Mouse (Mus musculus) MN1 (cell line): Measurements from ENCODE around the gene Gdap1l1.
"Not testable (repeated sequence)": the region's sequence is repeated elsewhere in the genome, so short reads cannot be mapped to it uniquely, and the experiment has no call there.

Source experiments
- DNase-seq: peaks from one replicate; pipeline ENCODE4 v3.0.0-alpha.2; 2016; ENCODE audit warnings: low spot score

Gdap1l1 gene

DNA sequence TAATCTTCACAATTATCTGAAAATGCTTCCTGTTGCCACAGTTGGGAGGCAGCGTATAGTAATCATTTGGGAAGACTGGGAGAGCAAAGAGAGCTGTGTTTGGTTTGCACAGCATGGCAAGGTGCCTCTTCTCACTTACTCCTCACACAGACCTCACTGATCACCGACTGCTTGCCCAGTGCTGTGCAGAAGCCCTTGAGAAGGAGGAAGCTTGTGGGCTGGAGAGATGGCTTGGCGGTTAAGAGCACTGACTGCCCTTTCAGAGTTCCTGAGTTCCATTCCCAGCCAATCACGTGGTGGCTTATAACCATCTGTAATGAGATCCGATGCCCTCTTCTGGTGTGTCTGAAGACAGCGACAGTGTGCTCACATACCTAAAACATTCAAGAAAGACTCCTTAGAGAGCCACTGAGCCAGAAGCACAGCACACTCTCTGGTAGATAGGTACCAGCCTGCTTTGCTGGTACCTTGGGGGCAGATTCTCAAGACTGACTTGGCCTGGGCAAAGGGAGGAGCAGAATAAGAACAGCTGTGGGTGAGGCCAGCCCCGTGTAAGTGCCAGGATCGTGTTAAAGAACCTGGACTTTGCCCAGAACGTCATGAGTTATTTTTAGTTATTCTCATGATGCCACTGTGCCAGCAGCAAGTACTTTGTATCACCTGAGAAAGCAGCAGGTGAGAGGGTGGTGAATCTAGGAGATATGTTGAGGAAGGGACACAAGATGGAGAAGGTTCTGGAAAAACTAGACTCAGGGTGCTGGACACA, 15.2 kb upstream of the Gdap1l1 start:
- DNase-seq = no peak

DNA sequence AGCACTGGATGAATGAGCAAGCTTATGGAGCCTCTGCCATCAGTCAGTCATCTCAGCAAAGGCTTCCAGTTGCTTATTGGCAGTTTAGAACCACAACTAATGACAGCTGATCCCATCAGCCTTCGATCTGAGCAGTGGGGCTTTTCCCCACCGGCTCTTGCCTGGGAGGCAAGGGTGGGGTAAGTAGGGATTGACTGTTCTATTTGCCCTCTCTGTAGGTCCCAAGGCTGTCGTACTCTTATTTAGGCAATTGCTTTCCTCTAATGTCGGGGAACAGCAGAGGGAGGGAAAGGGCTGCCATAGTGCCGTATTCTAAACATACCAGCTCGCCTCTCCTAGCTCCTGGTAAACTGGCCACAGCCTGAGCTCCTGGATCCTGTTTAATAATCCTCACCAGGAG, 13.7 kb upstream of the Gdap1l1 start, which contains the start of gene Oser1:
TSS of gene Oser1 (minus strand) at position 101 of the 400 bp plus-strand sequence.
- no peak for DNase-seq

DNA sequence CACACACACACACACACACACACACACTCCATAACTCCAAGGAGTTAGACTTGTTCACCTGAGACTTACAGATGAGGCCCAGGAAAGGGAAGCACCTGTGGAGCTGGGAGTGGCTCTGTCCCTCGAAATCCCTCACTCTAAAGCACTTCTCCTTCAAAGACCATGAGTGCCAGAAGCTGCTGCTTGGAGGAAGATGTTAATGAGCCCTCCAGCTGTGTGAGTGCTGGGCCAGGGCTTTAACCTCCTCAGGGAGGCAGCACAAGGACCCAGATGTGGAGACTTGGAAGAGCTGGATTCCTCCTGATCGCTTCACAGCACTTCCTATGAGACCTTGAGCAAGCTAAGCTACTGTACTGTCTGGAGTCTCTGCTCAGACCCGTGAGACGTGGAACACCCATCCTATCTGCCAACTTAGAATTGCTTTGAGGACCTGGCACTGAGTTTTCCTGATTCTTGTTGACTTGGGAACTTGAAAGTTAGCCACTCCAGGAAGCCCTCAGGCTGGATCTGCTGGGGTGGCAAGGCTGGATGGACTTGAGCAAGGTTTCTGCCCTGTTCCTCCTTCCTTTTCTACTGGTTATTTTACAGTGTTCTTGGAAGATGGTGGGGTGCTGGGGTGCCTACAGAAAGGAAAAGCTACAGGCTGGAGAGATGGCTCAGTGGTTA, 9.8 kb upstream of the Gdap1l1 start:
- no peak for DNase-seq

DNA sequence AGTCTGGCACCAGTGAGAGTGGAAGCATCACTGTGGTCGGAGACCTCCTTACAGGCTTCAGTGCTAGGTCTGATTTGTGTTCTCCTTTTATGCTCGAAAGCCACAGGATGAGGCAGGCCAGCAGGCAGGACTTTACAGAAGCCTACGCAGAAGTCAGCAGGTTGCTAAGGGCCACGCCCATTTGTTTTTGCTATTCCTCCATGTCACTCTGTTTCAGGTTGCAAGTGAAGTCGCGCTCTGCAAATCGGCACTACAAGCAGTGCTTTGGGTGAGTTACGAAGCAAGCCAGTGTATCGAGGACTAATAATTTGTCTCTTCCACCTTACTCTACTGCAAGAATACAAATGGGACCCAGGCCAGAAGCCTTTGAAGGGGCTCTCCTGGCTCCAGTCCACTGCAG, 7.0 kb upstream of the Gdap1l1 start:
- no peak for DNase-seq

DNA sequence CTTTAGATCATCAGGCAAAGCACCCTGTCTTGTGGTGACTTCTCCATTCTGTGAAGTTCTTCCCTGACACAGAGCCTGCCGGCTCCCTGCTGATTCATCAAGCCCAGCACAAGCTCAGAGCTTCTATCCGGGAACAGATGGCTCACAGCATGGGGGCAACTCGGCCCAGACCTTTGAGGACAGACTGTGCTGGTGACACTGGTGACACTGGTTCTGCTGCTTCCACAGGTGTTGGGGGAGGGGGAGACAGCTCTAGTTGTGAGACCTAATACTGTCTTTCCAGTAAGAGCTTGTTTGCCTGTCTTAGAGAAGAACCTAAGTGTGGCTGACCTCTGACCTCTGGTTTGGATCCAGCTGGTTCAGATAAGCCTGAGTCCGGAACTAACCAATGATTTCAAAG, 4.3 kb upstream of the Gdap1l1 start:
- DNase-seq = no peak

DNA sequence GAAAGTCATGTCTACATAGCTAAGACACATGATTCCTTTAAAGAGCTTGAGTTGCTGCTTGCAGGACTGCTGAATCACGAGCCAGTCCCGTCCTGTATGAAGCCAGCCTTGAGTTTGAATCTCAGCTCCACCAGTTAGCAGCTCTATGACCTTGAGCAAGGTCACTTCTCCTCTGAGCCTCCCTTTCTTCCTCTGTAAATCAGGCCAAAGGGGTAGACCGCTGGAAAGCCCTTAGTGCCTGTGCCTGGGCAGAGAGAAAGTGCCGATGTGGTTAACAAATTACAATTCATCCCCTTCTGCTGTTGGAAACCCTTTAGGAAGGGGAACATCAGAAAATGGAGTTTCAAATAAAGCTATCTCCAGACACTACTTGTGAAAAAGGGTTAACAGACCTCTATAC, 476 bp upstream of the Gdap1l1 start:
- DNase-seq = peak; percentile 20

DNA sequence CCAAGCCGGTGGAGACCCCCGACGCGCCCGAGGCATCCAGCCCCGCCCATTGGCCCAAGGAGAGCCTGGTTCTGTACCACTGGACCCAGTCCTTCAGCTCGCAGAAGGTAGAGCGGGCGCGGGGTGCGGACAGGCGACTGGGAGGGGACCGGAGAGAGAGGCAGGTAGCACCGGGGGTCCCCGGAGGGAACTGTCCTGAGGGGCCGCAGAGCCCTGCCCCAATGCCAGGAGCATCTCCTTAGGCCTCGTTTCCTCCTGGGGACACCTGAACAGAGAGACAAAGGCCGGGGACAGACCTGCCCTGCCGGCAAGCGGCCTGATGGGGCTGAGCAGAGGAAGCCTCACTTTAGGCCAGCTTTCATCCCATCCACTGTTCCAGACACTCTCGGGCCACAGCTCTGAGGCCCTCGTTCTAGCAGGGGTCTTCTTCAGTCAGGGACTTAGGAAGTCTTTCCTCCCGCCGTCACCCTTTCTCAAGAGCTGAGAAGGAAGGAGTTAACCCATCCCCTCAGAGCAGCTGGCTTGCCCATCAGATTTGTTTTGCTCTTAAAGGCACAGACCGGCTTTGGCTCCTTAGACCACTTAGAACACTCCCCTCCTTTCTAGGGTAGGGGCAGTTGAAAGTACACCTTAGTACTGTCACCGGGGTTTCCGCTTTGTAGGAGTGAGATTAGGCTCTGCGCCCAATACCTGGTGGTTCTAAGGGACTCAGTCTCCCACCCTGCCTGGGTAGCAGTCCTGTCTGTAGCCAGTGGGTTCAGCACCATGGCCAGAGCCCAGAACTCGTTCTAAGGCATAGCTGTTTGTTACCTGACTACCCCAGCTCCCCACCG, 559 bp downstream of the Gdap1l1 start:
- peak; percentile 49 for DNase-seq

DNA sequence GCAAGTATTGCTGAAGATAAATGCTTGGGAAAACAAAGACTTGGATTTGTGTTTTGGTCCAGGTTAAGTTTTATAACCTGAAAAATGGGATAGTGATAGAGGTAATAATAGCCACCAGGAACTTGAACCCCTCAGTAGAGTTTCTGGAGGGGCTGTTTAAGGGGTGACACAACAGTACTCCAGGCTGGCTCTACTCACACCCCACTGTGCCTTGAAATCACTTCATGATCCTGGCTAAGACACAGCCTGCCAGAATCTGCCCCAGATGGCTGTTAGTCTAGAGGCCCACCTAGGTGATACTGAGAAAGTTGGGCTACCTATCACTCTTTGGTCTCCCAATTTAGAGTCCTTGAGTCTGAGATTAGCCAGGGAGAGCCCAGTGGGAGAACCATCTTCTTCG, 1.2 kb downstream of the Gdap1l1 start:
- DNase-seq = no peak

DNA sequence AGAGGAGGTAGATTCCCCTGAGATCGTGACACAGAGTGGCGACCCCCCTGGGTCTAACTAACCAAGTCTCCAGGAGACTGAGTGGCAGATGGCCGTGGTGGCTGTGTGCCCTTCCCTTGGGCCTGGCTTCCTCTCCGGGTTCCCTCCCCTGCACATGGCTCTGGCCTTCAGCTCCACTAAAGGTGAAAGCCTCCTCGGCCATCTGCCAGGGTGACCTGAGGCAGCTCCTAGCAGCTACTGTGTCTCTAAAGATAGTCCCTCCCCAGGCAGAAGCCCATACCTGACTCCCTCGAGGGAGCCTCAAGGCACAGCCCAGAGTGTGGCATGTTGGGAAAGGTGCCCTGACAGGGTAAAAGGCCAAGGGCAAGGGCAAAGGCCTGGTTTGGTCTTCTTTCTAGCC, 5.3 kb downstream of the Gdap1l1 start:
- DNase-seq = peak; percentile 27

DNA sequence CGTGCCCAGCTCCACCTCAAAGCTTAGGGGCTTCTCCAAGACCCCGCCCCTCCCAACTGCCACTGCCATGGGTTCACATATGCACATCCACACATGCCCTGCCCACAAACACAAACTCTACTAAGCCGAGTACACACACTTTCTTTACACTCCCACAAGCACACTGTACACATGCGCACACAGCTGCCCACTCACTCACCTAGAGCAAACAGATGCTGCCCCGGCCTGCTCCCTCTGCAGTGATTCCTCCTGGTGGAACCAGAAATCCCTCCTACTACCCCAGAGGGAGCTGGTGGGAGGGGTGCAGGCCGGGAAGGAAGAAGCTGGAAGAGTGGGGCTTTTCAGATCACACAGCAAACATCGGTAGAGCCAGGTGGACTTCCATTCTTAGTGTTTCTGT, 5.7 kb downstream of the Gdap1l1 start:
- no peak for DNase-seq

DNA sequence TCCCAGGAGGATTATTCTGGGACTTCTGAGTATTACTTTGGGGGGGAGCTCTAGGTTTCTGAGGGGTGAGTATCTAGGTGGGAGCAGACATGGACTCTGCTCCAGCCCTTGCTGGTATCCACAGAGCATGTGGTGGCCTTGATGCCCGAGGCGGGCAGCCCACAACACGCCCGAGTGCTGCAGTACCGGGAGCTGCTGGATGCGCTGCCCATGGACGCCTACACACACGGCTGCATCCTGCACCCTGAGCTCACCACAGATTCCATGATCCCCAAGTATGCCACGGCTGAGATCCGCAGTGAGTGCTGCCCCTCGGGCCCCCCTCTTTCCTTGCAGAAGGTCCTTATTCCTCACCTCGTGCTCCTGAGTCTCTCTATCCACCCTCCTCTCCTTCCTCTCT, 9.1 kb downstream of the Gdap1l1 start:
- DNase-seq = no peak

DNA sequence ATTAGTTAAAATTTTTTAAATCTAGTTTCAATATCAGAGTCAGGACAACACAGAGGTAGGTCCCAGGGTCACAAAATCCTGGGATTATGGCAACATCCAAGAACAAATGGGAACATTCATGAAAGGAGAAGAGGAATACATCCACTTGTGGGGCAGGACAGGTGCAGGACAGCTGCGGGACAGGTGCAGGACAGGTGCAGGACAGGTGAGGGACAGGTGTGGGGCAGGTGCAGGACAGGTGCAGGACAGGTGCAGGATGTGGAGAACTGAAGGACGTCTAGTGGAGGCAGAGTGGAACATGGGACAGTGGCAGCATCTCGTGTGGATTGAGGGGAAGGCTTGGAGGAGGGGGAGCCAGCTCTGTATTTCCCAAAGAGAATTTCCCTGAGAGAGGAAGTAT, 11.0 kb downstream of the Gdap1l1 start:
- no peak for DNase-seq

DNA sequence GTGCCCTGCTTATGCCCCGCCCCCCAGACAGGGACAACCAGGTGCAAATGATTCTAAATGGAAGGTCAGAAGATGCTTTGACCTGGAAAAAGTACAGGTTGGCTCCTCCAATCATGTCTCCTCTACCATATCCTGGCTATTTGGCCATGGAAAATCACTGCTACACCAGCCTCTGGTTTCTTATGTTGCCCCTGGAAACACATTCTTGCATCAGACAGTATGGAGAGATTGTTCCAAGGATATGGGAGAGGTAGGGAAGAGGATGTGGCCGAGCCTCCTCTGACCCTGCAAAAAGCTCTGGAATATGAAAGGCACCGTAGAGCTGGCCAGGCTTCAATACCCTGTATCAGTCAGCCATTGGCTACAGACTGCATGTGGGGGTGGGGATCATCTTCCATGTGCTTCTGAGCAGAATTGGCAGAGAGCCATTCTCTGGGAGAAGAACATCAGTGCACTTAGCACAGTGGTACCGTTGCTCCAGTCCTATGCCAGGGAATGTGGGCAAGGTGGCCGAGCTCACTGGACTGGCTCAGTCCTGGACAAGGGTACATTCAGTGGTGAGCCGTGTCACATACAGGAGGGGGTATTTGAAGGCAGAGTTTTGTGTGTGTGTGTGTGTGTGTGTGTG, 12.5 kb downstream of the Gdap1l1 start:
- peak; percentile 88 for DNase-seq

DNA sequence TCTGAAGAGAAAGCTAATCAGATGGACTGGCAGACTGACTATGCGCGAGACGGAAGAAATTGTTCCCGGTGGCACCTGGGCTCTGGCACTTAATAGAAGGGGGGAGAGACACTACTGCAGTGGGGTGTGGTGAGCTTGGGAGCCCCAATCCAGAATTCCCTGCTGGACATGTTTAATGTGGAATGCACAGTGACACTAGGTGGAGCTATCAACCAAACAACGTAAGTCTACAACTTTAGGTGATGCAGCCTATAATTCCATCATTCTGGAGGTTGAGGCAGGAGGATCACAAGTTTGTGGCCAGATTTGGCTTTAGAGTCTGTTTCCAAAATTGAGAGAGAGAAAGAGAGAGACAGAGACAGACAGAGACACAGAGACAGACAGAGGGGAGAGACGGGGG, 14.5 kb downstream of the Gdap1l1 start:
- DNase-seq = no peak

DNA sequence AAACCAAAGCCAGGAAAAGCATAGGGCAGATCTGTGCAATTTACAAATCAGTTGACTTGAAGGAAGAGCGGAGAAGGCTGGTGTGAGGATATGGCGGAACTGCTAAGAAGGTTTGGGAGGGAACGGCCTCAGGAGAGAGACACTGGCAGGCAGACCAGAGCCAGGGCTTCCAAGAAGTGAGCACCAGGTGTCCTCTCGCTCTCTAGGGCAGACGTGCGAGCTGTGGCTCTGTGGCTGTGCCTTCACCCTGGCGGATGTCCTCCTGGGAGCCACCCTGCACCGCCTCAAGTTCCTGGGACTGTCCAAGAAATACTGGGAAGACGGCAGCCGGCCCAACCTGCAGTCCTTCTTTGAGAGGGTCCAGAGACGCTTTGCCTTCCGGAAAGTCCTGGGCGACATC, 15.1 kb downstream of the Gdap1l1 start:
- no peak for DNase-seq

DNA sequence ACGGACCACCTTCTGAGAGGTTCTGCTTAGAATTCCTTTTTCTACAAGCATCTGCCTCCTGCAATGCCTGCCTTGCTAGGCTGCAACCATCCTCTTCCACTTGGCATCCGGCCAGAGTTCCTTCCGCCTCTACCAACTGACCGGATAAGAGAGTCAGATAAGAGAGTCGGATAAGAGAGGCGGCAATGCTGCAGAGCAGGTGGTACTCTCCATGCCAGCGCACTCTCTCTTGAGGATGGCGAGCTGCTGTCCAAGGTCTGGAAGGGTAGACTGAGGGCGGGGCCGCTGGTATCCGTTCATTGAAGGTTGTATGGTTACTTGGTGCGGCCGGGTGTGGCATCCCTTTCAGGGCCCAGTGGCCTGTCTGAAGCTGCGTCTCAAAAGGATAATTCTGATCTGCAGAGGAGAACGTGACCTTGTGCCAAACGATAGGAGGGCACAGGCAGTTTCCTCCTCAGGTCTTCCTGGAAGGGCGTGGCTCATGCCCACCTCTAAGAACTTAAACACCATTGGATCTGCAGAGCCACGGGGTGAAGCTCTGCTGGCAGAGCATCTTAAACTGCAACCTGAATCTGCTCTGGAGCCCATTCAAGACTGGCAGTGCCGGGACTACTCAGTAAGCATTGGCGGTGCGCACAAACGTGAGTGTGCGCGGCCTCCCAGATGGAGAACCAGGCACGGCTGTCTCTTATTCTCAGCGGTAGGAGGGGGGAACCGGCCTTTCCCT, 20.4 kb downstream of the Gdap1l1 start:
- peak; percentile 69 for DNase-seq

DNA sequence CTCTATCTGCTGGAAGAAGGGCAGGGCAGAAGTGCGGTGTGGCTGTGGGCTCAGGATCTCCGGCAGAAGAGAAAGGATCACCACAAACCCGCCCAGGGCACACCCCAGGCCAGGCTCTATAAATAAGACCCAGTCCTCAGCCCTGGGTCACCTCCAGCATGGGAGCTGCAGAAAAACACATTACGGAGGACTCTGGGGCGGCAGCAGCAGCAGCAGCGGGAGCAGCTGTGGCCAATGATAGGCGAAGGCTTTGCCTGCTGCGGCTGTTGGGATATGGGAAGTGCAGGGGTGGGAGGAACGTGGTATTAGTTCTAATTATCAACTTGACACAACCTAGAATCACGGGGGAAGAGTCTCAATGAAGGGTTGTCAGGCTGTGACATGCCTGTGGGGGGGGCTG, 21.1 kb downstream of the Gdap1l1 start:
- DNase-seq = peak; percentile 64

DNA sequence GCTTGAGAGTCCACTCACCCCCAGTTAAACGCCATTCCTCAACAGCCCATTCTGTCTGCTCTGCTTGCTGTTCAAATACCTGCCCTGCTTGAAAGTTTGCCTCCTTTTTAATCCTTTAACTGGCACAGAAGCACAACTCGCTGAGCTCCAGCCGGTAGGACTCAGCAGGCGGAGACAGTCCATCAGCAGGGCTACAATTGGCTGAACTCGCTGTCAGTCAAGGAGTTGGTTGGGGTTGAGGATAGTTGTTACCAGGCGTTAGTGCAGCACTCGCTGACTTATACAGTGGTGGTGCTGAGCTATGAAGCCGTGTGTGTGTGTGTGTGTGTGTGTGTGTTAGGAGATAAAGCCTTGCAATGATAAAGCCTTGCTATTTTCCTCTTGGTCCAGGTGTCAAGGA, 22.3 kb downstream of the Gdap1l1 start:
- DNase-seq = no peak

DNA sequence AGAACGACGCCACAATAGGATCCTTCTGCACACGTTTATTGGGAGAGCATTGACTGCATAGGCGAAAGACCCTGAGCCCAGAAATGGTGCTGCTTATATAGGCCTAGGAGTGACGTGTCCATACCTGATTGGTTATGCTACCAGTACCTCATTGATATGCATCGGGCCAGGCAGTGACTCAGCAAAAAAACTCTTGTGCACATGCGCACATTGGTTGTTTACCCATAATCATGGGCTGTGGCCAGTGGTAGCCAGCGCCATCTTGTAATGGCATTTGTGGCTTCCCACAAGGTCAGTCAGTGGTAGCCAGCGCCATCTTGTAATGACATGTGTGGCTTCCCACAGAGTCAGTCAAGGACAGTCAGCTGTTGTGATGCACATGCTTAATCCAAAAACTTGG, 23.0 kb downstream of the Gdap1l1 start:
- DNase-seq = not testable (repeated sequence)

DNA sequence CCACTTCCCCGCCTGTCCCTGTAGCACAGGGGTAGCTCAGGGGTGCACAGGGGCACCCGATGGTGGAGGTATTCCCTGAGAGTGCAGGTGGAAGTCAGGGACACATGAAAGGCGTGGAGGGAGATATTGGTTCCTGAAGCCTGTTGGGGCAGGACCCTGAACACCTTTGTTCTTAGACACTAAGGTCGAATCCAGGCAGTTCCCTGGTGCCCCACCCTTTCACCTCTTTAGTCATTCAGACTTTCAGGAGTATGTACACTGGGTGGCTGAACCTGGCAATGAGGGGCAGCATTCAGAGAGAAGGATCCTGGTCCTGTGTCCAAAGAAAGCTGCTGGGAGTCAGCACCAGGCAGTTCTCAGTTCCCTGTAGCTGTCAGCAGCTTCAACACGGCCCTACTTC, 24.1 kb downstream of the Gdap1l1 start:
- DNase-seq = no peak

DNA sequence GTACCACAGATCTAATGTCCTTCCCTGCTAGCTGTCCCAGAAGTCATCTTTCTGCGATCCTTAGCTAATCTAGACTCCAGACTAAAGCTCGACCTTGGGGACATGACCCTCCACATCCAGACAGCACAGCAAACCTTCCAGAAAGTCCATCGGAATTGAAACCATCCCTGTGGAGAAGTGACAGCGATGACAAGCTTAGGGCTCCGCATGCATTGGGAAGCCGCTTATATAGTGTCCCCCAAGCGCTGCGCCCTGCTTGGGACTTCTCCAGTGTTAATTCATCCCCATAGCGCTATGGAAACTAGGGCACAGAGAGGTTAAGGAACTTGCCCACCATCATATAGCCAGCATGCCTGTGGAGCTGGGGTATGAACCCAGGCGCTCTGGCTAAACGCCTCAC, 24.5 kb downstream of the Gdap1l1 start:
- no peak for DNase-seq

DNA sequence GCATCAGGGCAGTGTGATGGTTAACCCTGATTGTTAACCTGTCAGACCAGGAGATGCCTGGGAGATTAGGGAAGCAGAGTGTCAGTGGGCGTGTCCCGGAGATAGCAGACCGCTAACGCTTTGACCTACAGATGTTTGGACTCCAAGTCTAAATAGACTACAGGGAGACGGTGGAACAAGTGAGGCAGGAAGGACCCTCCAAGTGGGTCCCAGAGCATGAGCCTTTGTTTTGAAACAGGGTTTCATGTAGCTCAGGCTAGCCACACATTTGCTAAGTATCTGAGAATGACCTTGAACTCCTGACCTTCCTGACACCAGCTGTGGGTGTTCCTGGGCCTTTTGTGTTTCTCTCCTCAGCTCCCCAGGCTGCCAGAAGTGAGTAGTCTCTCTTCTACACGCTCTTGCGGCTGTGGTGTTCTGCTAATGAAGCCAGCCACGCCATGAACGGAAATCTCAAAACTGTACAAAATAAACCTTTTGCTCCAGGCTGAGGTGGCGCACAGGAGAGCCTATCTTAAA, 25.0 kb downstream of the Gdap1l1 start:
- DNase-seq = no peak
